Mouse (Mus musculus): ENCODE data around the gene Ints4.
"Not testable (repeated sequence)": the region's sequence is repeated elsewhere in the genome, so short reads cannot be mapped to it uniquely, and the experiment has no call there.

Gene Ints4

DNA sequence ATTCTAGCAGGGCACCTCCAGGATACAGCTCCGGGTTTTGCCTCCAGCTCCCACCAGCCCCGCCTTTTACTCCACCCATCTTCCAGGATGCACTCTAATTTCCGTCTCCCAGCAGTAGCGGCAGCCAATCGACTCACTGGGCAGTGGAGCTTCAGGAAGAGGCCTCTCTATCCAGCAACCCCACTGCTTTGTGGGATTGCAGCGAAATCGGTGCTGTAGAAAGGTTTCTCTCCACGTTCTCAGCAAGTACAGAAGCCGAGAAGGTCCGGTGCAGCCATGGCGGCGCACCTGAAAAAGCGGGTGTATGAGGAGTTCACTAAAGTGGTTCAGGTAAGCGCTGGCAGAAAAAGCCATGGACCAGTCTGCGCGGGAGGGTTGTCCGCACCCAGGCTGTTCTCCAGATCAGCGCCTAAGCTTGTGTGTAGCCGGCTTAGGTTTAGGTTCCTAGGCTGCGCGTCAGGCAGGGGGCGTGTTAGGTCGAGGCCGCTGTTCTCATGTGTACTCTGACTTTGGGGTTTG, at the start of gene Ints4:
Gene Ints4 (plus strand): TSS at position 136 of the 519 bp plus-strand sequence.
- in situ Hi-C loops (cut with MboI; ENCODE audit: low sequenced_read_pairs) = no loop called here

DNA sequence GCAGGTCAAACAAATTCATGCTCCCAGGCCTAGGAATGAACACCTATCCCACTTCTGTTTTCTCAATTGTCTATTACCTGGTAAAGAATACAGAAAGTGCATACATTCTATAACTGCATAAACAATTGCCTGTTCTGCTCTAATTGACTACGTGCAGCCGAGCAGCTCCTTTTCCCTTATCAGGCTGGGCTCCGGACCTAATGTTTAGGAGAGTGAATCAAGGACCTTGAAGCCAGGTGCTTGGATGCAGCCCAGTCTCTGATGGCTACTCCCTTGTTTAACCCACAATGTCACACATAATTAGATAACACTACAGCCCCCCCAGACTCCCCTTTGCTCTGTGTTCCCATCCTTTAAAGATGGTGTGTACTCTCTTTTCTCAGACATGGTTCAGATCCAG, 47.2 kb upstream of the Ints4 start:
- in situ Hi-C loops (cut with MboI; ENCODE audit: low sequenced_read_pairs) = not testable (repeated sequence)

DNA sequence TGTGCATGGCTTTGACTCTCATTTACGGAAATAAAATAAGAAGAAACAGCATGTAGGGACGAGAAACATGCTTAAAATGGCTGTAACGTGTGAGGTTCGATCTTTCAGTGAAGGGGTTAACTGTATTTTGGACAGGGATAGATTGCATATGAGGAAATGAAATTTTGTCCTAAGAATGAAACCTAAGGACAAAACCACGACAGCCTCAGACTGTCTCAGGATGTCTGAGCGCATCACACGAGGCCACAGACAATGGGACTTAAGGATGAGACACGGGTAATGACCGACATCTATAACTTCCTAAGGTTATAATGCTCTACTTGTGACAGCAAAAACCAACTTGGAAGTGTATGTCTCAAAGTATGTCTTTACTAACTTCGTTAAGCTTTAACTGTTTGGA, 46.2 kb upstream of the Ints4 start:
- in situ Hi-C loops (cut with MboI; ENCODE audit: low sequenced_read_pairs) = no loop called here

GRCm38 (mm10) chr7:97438986-97439385, 41.8 kb upstream of the Ints4 start:
- in situ Hi-C loops (cut with MboI; ENCODE audit: low sequenced_read_pairs) = no loop called here

GRCm38 (mm10) chr7:97446171-97446925, 34.4 kb upstream of the Ints4 start:
- in situ Hi-C loops (cut with MboI; ENCODE audit: low sequenced_read_pairs) = no loop called here

- in situ Hi-C loops (cut with MboI; ENCODE audit: low sequenced_read_pairs) = no loop called here
Observed at GRCm38 (mm10) chr7:97447050-97447531, 33.7 kb upstream of the Ints4 start.

DNA sequence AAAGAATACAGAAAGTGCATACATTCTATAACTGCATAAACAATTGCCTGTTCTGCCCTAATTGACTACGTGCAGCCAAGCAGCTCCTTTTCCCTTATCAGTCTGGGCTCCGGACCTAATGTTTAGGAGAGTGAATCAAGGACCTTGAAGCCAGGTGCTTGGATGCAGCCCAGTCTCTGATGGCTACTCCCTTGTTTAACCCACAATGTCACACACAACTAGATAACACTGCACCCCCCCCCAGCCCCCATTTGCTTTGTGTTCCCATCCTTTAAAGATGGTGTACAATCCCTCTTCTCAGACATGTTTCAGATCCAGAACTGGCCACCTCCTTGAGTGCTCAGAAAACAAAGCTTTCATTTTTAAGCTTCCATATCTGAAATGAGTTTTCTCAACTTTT, 29.7 kb upstream of the Ints4 start, which contains the start of gene Kctd14:
Gene Kctd14 (plus strand): TSS at position 301 of the 400 bp plus-strand sequence.
- in situ Hi-C loops (cut with MboI; ENCODE audit: low sequenced_read_pairs) = not testable (repeated sequence)

- in situ Hi-C loops (cut with MboI; ENCODE audit: low sequenced_read_pairs) = no loop called here
Observed at GRCm38 (mm10) chr7:97452196-97452595, 28.6 kb upstream of the Ints4 start.

DNA sequence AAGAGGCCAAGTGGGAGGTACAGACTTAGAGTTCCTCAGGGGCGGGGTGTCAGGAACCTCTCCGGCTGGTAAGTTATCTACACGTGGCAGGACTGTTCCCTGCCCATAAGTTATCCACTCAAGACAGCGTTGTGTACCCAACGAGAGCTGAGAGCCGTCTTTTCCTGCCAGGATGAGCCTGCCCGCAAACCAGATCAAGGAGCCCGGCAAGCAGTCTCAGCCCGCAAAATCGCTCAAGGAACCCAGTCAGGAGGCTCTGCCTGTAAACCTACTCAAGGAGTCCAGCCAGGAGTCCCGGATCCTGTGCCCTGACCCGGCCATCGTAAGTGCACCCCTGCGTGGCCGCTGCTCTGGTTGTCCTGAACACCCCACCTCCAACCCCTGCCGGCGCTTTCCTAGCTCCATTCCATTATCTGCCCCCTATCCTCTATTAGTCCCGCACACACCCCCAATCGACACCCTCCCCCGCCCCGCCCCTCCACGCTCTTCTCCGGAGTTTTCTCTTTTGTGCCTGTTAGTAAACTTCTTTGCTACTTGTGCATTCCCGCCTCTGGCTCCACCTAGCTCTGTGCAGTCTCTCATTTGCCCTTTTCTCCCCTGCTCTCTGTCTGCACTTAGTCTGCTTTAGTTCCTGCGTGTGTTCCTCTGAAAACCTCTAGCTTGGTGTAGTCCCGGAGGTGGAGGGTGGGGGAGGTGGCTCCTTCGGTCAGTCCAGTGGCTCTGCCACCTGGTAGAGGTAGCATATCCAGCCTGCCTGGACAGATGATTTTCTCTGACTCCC, 27.4 kb upstream of the Ints4 start:
- in situ Hi-C loops (cut with MboI; ENCODE audit: low sequenced_read_pairs) = no loop called here

- in situ Hi-C loops (cut with MboI; ENCODE audit: low sequenced_read_pairs) = no loop called here
Observed at GRCm38 (mm10) chr7:97454795-97455194, 26.0 kb upstream of the Ints4 start.

- in situ Hi-C loops (cut with MboI; ENCODE audit: low sequenced_read_pairs) = no loop called here
Observed at GRCm38 (mm10) chr7:97455577-97455976, 25.2 kb upstream of the Ints4 start.

- in situ Hi-C loops (cut with MboI; ENCODE audit: low sequenced_read_pairs) = no loop called here
Observed at GRCm38 (mm10) chr7:97473001-97473400, 7.8 kb upstream of the Ints4 start.

- in situ Hi-C loops (cut with MboI; ENCODE audit: low sequenced_read_pairs) = no loop called here
Observed at GRCm38 (mm10) chr7:97479349-97479748, 1.4 kb upstream of the Ints4 start.

DNA sequence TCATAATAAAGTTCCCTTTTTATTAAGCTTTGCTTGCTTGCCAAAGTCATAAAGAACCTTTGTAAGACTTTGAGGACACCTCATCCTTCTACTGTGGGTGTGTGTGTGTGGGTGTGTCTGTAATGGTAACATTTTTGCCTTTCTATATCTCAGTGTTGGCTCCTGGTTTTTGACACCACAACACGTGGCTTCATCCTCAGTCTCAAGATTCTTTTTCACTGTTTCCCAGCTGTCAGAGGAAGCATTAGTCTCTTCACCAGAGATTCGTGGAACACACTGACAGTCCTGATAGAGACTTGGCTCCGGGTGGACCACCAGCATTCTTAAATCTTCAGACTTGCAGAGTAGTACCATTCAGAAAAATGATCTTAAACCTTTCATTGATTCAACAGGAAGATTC, 466 bp upstream of the Ints4 start:
- in situ Hi-C loops (cut with MboI; ENCODE audit: low sequenced_read_pairs) = no loop called here

DNA sequence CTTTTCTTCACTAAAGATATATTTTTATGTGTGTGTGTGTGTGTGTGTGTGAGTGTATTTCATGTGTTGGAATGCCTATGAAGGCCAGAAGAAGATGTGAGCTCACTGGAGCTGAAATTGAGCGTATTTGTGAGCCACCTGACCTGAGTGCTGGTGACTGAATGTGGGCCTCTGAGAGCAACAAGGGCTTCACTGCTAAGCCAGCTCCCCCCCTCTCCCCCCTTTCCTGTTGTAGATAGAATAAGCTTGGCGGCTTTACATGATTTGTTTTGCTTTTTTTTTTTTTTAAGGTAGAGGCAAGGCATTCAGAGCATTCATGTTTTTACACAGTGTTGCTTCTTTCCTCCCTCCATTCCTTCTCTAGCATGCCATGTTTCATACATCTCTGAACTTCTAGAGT, 2.6 kb downstream of the Ints4 start:
- in situ Hi-C loops (cut with MboI; ENCODE audit: low sequenced_read_pairs) = no loop called here

GRCm38 (mm10) chr7:97491157-97491556, 10.4 kb downstream of the Ints4 start:
- in situ Hi-C loops (cut with MboI; ENCODE audit: low sequenced_read_pairs) = no loop called here

DNA sequence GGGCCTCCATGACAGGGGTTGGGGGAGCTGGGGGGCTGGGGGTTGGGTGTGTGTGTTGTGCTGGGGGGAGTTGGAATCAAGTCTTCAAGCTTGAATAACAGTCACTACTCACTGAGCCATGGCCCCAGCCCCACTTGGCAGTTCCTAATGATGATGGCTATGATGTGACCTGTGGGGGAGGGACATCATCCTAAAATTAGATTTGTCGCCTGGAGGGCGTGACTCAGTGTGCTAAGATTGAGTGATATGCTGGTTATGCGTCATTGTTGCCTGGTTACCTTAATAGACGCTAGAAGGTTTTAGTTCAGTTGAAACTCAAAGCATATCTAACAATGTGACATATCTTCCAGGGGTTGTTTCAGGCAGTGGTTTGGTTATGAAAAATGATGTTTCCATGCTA, 11.7 kb downstream of the Ints4 start:
- in situ Hi-C loops (cut with MboI; ENCODE audit: low sequenced_read_pairs) = no loop called here

- in situ Hi-C loops (cut with MboI; ENCODE audit: low sequenced_read_pairs) = no loop called here
Observed at GRCm38 (mm10) chr7:97495052-97495451, 14.3 kb downstream of the Ints4 start.

DNA sequence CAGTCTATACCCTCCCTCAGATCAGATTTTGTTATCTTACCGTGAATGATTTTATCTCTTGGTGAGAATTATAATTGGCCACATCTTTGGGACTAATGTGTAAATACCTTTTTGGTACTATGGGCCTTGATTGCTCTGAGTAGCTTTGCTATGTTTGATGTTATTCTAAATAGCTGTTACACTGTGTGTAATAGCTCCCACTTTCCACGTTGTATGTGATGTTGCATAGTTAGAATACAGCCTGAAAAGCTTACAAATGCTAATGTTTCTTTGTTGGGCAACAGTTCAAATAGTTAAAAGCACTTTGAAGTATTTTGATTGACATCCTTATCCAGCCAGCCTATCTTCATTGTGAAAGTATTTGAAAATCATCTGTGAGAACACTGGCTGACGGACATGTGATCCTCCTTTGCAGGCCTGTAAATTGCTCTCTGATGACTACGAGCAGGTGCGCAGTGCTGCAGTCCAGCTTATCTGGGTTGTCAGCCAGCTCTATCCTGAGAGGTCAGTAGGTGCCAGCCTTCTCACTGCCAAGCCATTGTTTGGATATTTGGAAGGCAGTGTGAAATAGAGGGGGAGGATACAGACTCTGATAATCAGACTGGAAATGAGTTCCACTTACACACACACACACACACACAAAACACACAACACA, 19.9 kb downstream of the Ints4 start:
- in situ Hi-C loops (cut with MboI; ENCODE audit: low sequenced_read_pairs) = no loop called here

DNA sequence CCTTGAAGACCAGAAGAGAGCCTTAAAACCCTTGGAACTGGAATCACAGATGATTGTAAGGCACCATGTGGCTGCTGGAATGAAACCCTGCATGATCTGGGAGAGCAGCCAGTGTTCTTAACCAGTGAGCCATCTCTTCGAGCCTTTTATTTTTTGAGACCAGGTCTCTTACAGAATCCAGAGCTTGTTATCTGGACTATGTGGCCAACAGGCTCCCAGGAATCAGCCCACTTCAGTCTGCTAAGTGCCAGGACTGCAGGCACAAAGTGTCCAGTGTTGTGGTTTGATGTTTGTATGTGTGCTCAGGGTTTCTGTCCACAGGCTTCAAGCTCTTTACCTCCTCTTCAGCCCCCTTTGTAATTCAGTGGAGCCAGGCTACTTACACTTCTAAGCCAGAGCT, 34.0 kb downstream of the Ints4 start:
- in situ Hi-C loops (cut with MboI; ENCODE audit: low sequenced_read_pairs) = no loop called here

DNA sequence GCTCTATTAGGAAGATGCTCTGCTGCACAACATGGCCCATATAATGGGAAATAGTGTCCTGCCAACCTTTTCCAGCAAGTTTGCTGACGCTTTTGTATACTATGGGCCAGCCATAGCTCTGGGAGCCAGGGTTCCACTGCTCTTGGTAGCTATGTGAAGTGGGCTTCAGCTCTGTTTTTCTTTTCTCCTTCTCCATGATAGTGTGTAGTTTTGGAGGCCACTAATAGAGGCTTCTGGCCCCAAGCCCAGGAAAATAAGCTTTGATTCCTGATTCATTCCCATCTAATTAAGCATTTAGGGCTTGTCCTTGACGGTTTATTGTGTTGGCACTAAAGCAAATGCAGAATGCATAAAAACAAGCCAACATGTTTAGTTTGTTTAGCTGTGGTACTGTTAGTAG, 39.2 kb downstream of the Ints4 start:
- in situ Hi-C loops (cut with MboI; ENCODE audit: low sequenced_read_pairs) = no loop called here

All from CH12F3 (cell line).